Mouse (Mus musculus) kidney, postnatal 4 days (tissue): ENCODE measurements at regions not wholly inside any gene's neighbourhood (a gene's known extent, or its start where the extent isn't known, plus 50 kb on each side); places are given as distances from the start of the nearest gene placed in this dataset.
A peak's percentile ranks its signal among the peaks of the same experiment; 100 is the strongest.
"Not testable (repeated sequence)": the region's sequence is repeated elsewhere in the genome, so short reads cannot be mapped to it uniquely, and the experiment has no call there.

Source experiments
- DNase-seq, 2 experiments: peaks; one replicate each; pipeline ENCODE4 v3.0.0; 2021; ENCODE audit warnings: mixed read lengths in 2 of 2

- no peak for DNase-seq
Observed at GRCm38 (mm10) chr2:18617520-18617919, 54.7 kb upstream of the Commd3 start.

GRCm38 (mm10) chr2:18609868-18610185 lies 62.4 kb upstream of the Commd3 start:
- DNase-seq = no peak

DNA sequence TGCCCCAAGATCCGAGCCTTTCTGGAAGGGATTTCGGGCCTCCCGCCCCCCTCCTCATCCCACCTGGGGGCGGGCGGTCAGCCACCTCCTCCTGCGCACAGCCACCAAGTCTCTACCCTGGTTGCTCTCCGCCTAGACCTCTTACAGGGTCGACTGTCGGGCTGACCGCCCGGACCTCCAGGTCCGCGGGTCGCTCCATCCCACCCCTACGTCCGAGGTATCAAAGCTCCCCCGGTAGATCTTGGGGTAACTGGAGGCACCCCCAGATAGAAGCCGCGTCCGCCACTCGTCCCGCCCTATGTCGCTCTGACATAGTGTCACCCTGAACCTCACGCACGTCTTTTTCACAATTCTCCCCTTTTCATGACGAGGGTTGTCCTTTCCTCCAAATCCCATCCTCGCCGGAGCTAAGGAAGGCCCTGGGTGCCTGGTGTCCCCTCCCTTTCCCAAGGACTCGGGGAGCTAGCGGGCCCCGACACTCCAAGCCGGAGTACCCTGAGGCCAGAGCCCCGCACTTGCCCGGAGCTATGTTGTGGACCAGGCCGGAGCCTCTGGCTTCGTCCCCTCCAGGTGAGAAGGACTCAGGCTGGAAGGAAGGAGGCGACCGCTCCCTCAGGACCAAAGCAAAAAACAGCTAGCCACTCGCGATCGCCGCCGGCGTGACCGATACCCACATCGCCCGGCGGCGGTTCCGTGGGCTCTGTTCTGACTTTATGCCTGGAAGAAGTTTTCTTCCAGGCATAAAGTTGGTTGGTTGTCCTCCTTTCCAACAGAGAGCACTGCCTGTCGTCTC lies 62.9 kb upstream of the Commd3 start:
- peak; percentile 22 to 42 for DNase-seq

- DNase-seq = peak; percentile 48 to 65
Observed at GRCm38 (mm10) chr2:18608260-18609074, 63.7 kb upstream of the Commd3 start.

DNA sequence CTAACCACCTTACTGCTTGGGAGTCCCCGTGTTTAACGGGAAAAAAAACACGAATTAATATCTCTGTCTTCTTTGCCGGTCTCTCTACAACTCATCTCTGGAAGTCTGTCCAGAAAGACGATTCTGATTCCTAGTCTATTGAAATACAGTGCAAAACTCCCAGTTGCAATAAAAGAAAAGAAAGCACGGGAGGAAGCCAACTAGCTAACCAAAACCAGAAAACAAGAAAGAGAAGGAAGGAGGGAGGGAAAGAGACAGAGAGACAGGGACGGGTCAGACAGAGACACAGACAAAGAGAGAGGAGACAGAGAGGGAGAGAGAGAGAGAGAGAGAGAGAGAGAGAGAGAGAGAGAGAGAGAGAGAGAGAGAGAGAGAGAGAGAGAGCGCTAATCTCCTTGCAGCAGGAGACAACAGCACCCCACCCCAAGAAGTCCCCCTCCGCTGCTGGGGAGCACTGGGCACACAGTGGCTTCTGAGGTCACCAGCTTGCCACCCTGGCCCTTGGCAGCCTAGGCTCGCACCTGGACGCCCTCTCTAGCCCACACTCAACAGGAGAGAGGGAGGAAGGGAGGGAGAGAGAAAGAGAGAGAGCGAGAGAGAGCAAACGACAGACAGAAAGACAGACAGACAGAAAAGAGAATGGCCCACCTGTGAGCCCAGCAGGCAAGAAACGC lies 64.5 kb upstream of the Commd3 start:
- DNase-seq = no peak

DNA sequence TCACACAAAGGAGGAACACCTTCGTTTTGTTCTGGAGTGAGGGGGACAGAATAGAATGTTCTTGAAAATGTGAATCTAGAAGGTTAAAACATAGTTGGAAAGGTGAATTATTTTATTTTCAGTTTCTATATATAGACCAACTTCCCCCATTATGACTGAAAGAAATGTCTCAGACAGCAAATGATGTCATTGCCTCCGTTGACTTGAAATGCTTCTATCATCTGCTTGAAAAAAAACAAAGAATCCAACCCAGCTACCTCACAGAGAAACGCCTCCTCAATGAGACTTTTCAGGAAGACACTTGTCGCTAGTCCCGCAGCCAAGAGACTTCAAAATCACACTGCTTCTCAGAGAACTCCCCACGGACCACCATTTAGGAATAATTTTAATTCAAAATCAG lies 65.1 kb upstream of the Commd3 start:
- DNase-seq = no peak

DNA sequence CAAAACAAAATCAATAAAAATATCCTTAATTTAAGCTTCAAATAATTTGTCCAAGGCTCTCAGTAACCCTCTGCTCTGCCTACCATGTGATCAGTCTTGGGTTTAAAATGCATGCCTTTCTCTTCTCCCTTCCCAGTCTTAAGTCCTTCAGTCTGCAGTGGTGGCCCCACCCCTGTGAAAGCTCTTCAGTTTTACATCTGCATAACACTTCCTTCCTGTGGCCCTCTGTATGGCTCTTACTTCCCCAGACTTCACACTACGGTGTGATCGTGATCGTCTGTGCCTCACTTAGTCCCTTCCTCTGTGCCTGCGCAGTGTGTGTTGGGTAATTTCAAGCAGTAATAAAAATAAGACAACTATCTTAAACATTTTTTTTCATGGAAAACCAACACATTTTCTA lies 80.0 kb upstream of the Commd3 start:
- no peak for DNase-seq

DNA sequence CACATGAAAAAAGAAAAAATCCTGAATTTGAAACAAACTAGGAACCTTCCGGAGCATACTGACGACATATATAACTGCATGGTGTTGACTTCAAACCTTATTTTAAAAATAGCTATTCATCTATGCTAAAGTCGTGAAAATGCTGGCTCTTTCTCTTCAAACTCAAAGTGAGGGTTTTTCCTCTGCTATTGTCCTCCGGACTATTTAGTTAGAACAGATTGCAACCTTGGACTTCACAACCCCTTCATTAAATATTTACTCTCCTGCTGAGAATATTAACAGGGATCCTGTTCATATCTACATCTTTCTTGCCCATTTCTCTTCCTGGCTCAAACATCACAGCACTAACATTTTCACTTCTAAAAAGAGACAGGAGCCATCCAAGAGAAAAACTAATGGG lies 84.0 kb upstream of the Commd3 start:
- DNase-seq = no peak

DNA sequence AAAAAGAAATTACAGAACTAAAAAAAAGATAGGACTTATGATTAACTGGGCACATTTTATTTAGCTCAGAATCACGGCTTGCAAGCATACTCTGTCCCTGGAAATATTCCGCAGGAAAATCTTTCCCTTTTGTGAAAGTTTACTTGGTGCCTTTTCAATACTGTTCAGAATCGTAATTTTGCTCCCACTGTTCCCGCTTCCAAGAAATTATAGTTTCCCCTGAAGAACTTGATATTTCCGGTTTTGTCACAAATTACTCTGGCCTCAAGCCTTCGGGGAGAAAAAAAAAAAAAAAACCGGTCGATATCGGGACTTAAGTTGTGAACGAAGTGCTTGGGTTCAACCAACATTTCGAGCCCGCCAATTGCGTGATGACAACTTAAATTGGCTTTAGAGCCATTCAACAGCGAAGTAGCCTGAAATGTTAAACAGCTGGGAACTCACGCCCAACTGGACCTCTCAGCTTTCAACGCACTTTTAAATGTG lies 84.4 kb upstream of the Commd3 start:
- peak; percentile 31 to 50 for DNase-seq

GRCm38 (mm10) chr2:18586925-18587724 lies 85.1 kb upstream of the Commd3 start:
- peak; percentile 87 to 89 for DNase-seq

DNA sequence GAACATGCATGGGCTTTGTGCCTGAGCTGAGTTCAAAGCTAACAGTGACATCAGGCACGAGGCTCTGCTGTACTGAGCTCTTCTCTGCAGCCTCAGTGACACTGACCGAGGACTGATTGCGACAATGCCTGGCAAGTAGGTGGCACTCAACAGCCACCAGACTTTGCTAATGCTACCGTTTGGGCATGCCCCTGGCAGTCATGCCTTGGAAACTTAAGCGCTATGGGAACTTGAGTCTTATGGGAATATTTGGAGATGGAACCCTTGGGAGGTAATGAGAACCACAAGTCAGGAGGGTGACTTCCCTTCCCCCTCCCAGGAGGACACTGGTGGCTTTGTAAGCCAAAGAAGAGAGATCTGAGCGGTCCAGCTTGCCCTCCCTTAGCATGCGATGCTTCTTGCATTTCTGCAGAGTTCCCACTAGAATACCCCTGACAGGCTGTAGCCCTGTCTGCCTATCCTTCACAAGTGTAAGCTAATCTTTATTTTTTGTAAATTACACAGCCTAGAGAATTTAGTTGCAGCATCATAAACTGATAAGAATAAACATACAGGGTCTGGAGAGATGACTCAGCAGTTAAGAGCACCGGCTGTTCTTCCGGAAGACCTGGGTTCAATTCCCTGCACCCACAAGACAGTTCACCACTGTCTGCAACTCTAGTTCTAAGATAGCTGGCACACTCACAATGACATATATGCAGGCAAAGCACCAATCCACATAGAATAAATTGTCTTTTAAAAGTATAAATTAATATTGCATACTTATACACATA lies 86.4 kb upstream of the Commd3 start:
- peak in 1 of 2 experiments; percentile 7 for DNase-seq

GRCm38 (mm10) chr2:18558133-18558532 lies 114.1 kb upstream of the Commd3 start:
- no peak for DNase-seq

GRCm38 (mm10) chr2:18547964-18548643 lies 124.1 kb upstream of the Commd3 start:
- no peak for DNase-seq

GRCm38 (mm10) chr2:18524387-18524786 lies 131.8 kb upstream of the Dnajc1 start:
- no peak for DNase-seq

DNA sequence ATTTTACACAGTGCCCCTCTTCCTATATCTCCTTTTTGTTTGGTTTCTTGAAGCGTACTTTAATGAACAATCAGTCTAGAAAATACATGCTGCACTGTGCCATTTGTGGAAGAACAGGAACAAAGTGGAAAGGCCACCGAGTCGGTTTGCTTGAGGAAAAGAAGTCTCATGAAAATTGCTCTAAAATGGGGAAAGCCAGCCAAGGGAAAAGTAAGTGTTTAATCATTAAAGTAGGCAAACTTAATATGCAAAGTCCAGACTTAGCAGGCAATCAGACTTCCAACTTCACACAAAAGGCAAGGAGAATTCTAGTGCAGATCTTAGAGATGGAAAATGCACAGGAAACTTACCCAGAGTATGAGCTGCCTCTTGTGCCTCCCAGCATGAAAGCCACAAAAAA lies 131.3 kb upstream of the Dnajc1 start:
- no peak for DNase-seq

DNA sequence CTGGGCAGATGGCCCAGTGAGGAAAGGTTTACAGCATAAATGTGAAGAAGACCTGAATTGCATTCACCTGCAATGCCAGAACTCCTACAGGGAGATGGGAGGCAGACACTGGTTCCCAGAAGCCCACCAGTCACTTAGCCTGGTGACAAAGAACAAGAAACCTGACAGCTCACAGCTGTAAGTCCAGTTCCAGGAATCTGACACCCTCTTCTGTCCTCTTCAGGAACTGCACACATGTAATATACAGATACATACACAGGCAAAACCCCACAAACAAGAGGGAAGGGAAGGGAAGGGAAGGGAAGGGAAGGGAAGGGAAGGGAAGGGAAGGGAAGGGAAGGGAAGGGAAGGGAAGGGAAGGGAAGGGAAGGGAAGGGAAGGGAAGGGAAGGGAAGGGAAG lies 120.8 kb upstream of the Dnajc1 start:
- no peak for DNase-seq

DNA sequence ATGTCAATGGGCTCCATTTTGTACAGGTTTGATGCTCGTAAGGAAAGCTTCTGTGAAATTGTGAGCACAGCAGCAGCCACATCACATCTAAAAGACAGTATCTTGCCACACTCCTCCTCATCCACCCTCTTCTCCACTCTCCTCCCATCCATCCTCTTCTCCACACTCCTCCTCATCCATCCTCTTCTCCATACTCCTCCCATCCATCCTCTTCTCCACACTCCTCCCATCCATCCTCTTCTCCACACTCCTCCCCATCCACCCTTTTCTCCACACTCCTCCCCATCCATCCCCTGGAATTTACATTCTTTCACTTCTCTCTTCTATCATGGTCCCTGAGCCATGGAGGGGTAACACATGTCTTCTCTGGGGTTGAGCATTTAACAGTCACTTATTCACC lies 116.7 kb upstream of the Dnajc1 start:
- no peak for DNase-seq

DNA sequence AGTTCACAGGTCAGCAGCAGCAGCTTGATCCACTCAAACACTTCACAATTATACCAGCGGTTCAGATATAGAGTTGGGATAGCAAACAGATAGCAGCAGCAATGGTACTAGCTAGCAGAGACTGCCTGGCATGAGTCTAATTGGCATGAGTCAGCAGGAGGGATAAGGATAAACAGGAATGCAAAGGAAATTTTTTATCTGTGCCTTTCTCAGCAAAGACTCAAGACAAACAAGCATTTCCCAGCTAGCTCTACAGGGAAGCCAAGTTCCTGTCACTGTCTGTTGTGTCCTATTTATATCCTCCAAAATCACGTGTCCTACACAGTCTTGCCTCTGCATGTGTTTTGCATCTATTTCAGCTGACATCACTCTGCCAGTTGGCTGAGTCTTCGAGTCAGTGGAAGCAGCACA lies 80.7 kb upstream of the Dnajc1 start:
- peak; percentile 37 to 53 for DNase-seq

- no peak for DNase-seq
Observed at GRCm38 (mm10) chr2:18460901-18461300, 68.3 kb upstream of the Dnajc1 start.

GRCm38 (mm10) chr2:18460281-18460680 lies 67.7 kb upstream of the Dnajc1 start:
- not testable (repeated sequence) for DNase-seq

DNA sequence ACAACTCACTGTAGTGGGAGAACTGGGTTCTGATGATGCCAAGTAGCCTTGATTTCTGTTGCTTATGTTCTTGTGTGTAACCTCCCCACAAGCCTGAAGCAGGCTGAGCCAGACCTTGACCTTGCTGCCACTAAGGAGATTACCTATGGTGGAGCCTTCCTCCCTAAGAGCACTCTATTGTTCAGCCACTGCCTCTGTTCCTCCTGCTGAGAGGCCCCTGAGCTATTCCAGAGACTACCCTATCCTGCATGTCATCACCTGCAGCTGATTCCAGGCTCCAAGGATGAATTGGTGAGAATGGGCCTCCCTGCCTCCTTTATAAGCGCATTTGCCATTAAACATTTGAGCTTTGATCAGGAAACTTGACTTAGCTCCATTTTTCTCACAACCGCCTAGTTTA lies 60.8 kb upstream of the Dnajc1 start:
- DNase-seq = not testable (repeated sequence)
